Mouse (Mus musculus) naive thymus-derived CD4-positive, alpha-beta T cell, adult 2 months (primary cell): ENCODE measurements at regions not wholly inside any gene's neighbourhood (a gene's known extent, or its start where the extent isn't known, plus 50 kb on each side); places are given as distances from the start of the nearest gene placed in this dataset.

Source experiments
- DNase-seq: peaks from one replicate; pipeline ENCODE4 v3.0.0-alpha.2; 2011; ENCODE audit warnings: low read depth

- DNase-seq = no peak
These were observed 107.9 kb downstream of the CK137956 start for GRCm38 (mm10) chr4:127862875-127863274.

GRCm38 (mm10) chr4:127861319-127862117 is 109.2 kb downstream of the CK137956 start:
- DNase-seq = no peak

- DNase-seq = no peak
These were observed 110.5 kb downstream of the CK137956 start for GRCm38 (mm10) chr4:127860271-127860670.

DNA sequence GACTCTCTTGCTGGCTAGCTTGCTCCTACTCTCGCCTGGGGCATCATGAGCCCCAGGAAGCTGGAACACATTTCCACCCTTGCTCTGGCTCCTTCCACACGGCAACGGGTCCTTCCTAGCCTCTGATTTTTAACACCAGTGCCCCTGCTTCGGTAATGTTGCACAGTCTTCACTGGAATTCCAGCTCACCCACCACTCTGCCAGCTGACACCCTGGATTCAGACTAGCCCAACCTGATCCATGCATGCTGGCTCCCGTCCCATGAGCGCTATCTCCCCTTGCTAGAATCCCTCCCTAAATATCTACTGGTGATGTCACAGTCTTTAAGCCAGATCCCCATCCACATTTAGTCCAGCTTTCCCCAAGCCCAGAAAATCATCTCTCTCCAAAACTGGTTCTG is 111.2 kb downstream of the CK137956 start:
- DNase-seq = no peak

DNA sequence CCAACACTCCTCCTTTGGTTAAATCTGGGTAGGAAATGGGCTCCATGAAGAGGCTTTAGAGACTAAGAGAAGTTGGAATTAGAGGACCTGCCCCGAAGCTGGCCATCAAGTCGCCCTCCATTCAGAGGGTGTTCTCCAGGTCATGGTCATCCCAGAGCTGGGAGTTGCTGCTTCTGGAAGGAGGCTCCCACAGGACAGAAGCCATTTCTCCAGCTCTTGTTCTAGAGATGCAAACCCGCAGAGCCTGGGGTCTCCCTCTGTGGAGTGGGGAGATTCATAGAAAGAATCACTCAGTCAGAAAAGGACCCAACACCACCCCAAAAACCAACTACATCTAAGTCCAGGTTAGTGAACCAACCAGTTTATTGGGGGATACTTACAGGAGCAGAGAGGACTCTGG is 112.2 kb downstream of the CK137956 start:
- DNase-seq = no peak

DNA sequence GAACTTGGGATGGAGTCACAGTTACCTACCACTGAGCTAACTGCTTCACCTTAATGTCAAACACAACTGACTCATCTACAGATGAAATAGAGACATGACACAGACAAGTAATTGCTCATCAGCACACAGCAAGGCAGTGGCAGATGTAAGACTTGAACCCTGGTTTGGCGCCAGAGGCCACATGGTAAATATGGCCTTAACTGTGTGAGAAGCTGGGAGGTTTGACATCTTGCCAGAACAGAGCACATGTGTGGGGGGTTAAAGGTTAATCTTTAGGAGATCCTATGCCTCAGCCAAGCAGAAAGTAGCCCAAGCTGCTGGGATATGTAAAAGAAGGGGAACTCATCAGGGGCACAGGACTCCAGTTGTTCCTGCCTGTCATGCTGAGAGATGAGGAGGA is 114.9 kb downstream of the CK137956 start:
- DNase-seq = no peak

- no peak for DNase-seq
These were observed 115.9 kb downstream of the CK137956 start for GRCm38 (mm10) chr4:127854776-127855409.

DNA sequence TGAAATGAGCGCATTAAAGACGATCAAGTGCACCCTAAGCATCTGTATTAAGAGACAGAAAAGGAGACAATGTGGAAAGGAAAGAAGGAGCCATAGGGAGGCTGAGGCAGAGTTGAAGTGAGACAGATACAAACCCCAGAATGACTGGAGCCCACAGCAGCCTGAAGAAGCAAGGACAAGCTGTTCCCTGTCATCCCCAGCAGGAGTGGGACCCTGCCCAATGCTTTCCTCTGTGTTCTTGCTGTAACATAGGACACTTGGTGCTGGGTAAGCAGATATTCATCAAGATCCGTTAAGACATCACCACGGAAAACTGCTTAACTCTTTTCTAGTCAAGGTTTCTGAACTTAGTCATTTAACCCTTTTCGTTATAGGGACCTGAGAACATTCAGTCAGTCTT is 121.4 kb downstream of the CK137956 start:
- no peak for DNase-seq

GRCm38 (mm10) chr4:127846321-127846720 is 124.4 kb downstream of the CK137956 start:
- no peak for DNase-seq

DNA sequence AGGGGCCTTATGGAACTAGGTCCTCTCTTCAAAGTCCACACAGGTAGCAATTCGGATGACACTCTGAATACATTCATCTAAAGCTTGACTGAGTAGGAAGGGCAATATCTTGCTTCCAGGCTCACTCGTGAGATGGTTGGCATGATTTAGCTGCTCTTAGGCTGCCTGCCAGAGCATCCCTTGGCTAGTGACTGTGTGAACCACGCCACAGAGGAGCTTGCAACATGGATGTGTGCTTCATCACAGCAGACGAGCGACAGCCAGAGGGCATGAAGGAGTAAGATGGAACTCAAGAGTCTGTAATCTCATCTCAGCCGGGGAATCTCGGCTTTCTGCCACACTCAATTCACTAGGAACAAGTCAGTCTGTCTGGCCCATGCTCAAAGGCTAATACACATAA is 127.3 kb downstream of the CK137956 start:
- no peak for DNase-seq

DNA sequence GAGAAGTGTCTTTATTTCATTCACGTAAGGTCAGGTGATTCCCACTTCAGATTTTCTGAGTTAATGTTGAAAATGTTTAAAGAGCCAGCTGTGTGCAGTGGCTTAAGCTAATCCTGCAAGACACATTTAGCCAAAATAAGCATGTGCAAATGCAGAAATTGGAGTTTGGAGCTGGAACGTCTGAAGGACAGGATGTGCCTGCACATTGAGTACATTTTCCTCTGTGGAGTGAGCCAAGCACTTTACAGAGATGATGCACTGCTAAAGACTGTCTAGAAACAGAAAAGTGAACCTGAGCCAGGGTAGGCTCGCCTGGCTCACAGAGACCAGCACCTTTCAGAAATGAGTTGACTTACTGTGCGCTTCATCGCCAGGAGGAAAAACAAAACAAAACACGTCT is 137.1 kb downstream of the CK137956 start:
- no peak for DNase-seq

- DNase-seq = no peak
These were observed 143.8 kb downstream of the CK137956 start for GRCm38 (mm10) chr4:127826988-127827387.

DNA sequence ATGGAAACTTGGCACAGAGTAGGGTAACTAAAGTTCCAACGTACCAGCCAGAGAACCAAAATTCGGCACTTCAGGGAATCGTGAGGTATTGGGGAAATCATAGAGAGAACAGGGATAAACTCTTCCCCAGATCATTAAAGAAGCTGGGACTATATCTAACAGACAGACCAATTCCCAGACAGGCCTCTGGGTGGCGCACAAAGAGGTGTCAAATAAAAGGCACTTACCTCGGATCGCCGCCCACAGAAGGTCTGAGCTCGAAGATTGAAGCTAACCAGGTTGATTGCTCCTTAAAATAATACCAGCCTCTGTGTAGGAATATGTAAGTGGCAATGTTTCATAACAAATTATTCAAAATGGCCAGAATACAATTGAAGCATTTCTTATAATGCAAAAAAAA is 151.2 kb downstream of the CK137956 start:
- DNase-seq = no peak

- DNase-seq = no peak
These were observed 151.7 kb downstream of the CK137956 start for GRCm38 (mm10) chr4:127819009-127819408.

GRCm38 (mm10) chr4:127814631-127815030 is 156.1 kb downstream of the CK137956 start:
- DNase-seq = no peak

GRCm38 (mm10) chr4:127812047-127812545 is 158.7 kb downstream of the CK137956 start:
- no peak for DNase-seq

GRCm38 (mm10) chr4:127810899-127811510 is 159.7 kb downstream of the CK137956 start:
- DNase-seq = no peak

DNA sequence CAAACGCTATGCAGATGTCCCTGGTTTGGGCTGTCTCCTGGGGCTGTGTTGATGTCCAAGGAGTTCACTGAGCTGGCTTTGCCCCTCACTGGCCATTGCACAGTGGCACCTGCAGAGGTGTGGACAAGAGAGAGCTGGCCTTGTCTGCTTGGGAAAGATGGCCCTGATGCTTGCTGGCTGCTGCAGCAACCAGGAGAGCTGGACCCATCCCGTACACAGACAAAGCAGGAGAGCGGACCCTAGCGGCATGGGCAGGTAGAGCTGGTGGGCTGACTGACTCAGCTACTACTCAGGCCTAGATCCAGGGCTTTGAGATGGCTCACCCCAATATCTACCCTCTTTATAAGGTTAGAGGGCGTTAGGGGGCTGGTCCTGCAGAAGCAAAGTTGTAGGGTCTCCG is 161.7 kb downstream of the CK137956 start:
- no peak for DNase-seq

- no peak for DNase-seq
These were observed 181.5 kb downstream of the CK137956 start for GRCm38 (mm10) chr4:127789206-127789605.

- DNase-seq = no peak
These were observed 185.0 kb downstream of the CK137956 start for GRCm38 (mm10) chr4:127785786-127786185.

DNA sequence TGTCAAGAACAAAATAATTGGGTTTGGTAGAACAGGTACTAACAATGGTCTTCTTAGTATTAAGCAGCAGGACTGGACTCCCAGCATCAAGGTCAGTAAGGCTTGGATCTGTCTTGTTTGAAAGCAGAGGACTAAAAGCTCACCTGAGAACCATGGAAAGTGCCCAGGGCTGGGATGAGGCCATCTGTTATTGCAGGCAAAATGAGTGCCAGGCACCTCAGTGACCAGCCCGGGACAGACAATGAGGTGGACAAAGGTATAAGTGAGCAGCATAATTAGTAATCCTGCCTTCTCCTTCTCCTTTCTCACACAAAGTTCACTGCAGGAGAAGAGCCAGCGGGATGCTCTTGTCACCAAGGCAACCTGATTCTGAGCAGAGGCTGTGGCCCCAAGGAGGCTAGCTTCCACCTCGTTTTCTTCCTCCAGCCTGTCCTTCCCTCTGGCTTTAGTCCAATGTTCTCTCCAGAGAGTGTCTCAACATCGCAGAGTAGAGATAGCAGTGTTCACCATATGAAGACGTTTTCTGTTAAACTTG is 198.7 kb downstream of the CK137956 start:
- no peak for DNase-seq

DNA sequence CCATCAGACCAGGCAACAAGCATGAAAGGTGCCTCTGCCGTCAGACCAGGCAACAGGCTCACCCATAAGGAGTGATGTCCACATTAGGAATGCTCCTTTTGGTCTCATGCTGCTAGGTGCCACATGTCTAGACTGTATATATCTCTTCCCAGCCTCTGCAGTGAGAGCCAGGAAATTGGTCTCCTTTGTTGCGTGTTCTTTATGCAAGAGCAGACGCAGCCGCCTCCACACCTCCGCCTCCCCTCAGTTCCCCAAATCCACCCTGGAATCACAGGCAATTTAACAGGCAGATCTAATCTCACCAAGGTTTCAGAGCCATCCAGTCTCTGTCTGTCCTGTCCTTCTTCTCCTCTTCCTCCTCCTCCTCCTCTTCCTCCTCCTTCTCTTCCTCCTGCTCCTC is 207.0 kb downstream of the CK137956 start:
- no peak for DNase-seq

DNA sequence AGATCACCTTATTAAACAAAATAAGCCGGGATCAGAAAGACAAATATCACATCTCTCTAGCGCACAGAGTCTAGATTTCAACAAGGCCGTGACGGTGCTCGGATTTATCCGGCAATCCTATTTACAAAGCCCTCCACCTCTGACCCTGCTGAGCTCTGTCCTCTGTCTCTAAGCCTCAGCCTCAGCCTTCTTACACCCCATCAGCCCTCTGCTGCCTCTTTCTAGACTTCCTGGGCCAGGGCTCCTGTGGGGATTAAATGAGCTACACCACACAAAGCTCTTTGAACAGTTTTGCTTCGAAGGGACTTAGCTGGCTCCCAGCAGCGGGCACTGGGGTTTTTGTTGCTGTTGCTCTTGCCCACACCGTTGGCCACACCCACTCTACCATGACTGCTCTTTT is 211.8 kb downstream of the CK137956 start:
- DNase-seq = no peak
